Mouse (Mus musculus): ENCODE results near the gene Scd4. TPM values are rescaled to one million over a fixed set of nuclear protein-coding genes. Genes with fewer than 3 reads are reported as not detected.

Gene Scd4
- polyA plus RNA-seq, 1 experiment from 2014 or later, result 0.11 TPM

GRCm38 (mm10) chr19:44376511-44376951, 43.6 kb downstream of the Scd4 start:
- no peak for ATAC-seq (ENCODE audit: low FRiP score, low TSS enrichment)
- no peaks in the 10 kb centered on the region for H3K27me3 ChIP-seq (ENCODE audit: control insufficient read depth, insufficient read depth, low read length)

GRCm38 (mm10) chr19:44377629-44378375, 44.9 kb downstream of the Scd4 start:
- Histone ChIP-seq H3K9ac (ENCODE audit: low read depth, low read length) (no peak overlapping the region), H3K4me2 (replicated peaks; ENCODE audit: low read depth, low read length) (no peak overlapping the region), H3K36me3 (ENCODE audit: control insufficient read depth, insufficient read depth, low read length) (no peaks in the 10 kb centered on the region), H3K27ac (ENCODE audit: low read depth, low read length) (no peak overlapping the region), H3K4me3 (ENCODE audit: low read length) (no peak overlapping the region), H3K27me3 (ENCODE audit: control insufficient read depth, insufficient read depth, low read length) (no peaks in the 10 kb centered on the region), H3K4me1 (ENCODE audit: control insufficient read depth, insufficient read depth, low read length) (no peaks in the 10 kb centered on the region; the same call in 1 of the 2 replicates), H3K9me3 (ENCODE audit: control insufficient read depth, low read length) (no peaks in the 10 kb centered on the region)
- WGBS, result 51% methylated on average over 5 of the region's 5 CpGs
- peak; percentile 77 for ATAC-seq (ENCODE audit: low FRiP score, low TSS enrichment)

More at GRCm38 (mm10) chr19:44376511-44376951, 43.6 kb downstream of the Scd4 start:
- Histone ChIP-seq H3K36me3 (ENCODE audit: control insufficient read depth, insufficient read depth, low read length) (no peaks in the 10 kb centered on the region), H3K4me2 (replicated peaks; ENCODE audit: low read depth, low read length) (no peak overlapping the region), H3K4me1 (ENCODE audit: control insufficient read depth, insufficient read depth, low read length) (no peaks in the 10 kb centered on the region; the same call in 1 of the 2 replicates), H3K9ac (ENCODE audit: low read depth, low read length) (no peak overlapping the region), H3K4me3 (ENCODE audit: low read length) (no peak overlapping the region), H3K27ac (ENCODE audit: low read depth, low read length) (no peak overlapping the region), H3K9me3 (ENCODE audit: control insufficient read depth, low read length) (no peaks in the 10 kb centered on the region)
- WGBS, result 44% methylated on average over 3 of the region's 3 CpGs

- Histone ChIP-seq H3K4me2 (replicated peaks; ENCODE audit: low read depth, low read length) (no peak overlapping the region), H3K36me3 (ENCODE audit: control insufficient read depth, insufficient read depth, low read length) (no peaks in the 10 kb centered on the region), H3K27ac (ENCODE audit: low read depth, low read length) (no peak overlapping the region), H3K9me3 (ENCODE audit: control insufficient read depth, low read length) (no peaks in the 10 kb centered on the region), H3K4me3 (ENCODE audit: low read length) (no peak overlapping the region), H3K4me1 (ENCODE audit: control insufficient read depth, insufficient read depth, low read length) (no peaks in the 10 kb centered on the region; the same call in 1 of the 2 replicates), H3K27me3 (ENCODE audit: control insufficient read depth, insufficient read depth, low read length) (no peaks in the 10 kb centered on the region), H3K9ac (ENCODE audit: low read depth, low read length) (no peak overlapping the region)
- ATAC-seq (ENCODE audit: low FRiP score, low TSS enrichment), result no peak
Observed at GRCm38 (mm10) chr19:44379090-44379489, 46.2 kb downstream of the Scd4 start.

- Histone ChIP-seq H3K27ac (ENCODE audit: low read depth, low read length) (no peak overlapping the region), H3K4me3 (ENCODE audit: low read length) (no peak overlapping the region), H3K4me1 (ENCODE audit: control insufficient read depth, insufficient read depth, low read length) (no peaks in the 10 kb centered on the region; the same call in 1 of the 2 replicates), H3K9me3 (ENCODE audit: control insufficient read depth, low read length) (no peaks in the 10 kb centered on the region), H3K36me3 (ENCODE audit: control insufficient read depth, insufficient read depth, low read length) (no peaks in the 10 kb centered on the region), H3K4me2 (replicated peaks; ENCODE audit: low read depth, low read length) (no peak overlapping the region), H3K27me3 (ENCODE audit: control insufficient read depth, insufficient read depth, low read length) (no peaks in the 10 kb centered on the region), H3K9ac (ENCODE audit: low read depth, low read length) (no peak overlapping the region)
- 91% methylated on average over 4 of the region's 4 CpGs for WGBS
- ATAC-seq (ENCODE audit: low FRiP score, low TSS enrichment), result no peak
Observed at GRCm38 (mm10) chr19:44380065-44380464, 47.2 kb downstream of the Scd4 start.

GRCm38 (mm10) chr19:44382682-44383321, 49.9 kb downstream of the Scd4 start:
- H3K9ac ChIP-seq (ENCODE audit: low read depth, low read length), result no peak overlapping the region
- no peak overlapping the region for H3K4me3 ChIP-seq (ENCODE audit: low read length)
- no peaks in the 10 kb centered on the region for H3K9me3 ChIP-seq (ENCODE audit: control insufficient read depth, low read length)
- no peak for ATAC-seq (ENCODE audit: low FRiP score, low TSS enrichment)
- 77% methylated on average over 12 of the region's 12 CpGs for WGBS
- no peaks in the 10 kb centered on the region for H3K36me3 ChIP-seq (ENCODE audit: control insufficient read depth, insufficient read depth, low read length)
- no peaks in the 10 kb centered on the region for H3K27me3 ChIP-seq (ENCODE audit: control insufficient read depth, insufficient read depth, low read length)
- no peak overlapping the region for H3K27ac ChIP-seq (ENCODE audit: low read depth, low read length)
- peaks cover 2% of the 10 kb centered on the region; the same call in 1 of the 2 replicates for H3K4me1 ChIP-seq (ENCODE audit: control insufficient read depth, insufficient read depth, low read length)
- no peak overlapping the region for H3K4me2 ChIP-seq (replicated peaks; ENCODE audit: low read depth, low read length)

GRCm38 (mm10) chr19:44385887-44386498, 53.1 kb downstream of the Scd4 start:
- Histone ChIP-seq H3K4me3 (ENCODE audit: low read length) (no peak overlapping the region), H3K27me3 (ENCODE audit: control insufficient read depth, insufficient read depth, low read length) (no peaks in the 10 kb centered on the region), H3K4me1 (ENCODE audit: control insufficient read depth, insufficient read depth, low read length) (peaks cover 9% of the 10 kb centered on the region; the same call in 1 of the 2 replicates), H3K36me3 (ENCODE audit: control insufficient read depth, insufficient read depth, low read length) (no peaks in the 10 kb centered on the region), H3K4me2 (replicated peaks; ENCODE audit: low read depth, low read length) (no peak overlapping the region), H3K9me3 (ENCODE audit: control insufficient read depth, low read length) (no peaks in the 10 kb centered on the region), H3K27ac (ENCODE audit: low read depth, low read length) (no peak overlapping the region), H3K9ac (ENCODE audit: low read depth, low read length) (no peak overlapping the region)
- WGBS, result 84% methylated on average over 6 of the region's 6 CpGs
- no peak for ATAC-seq (ENCODE audit: low FRiP score, low TSS enrichment)

GRCm38 (mm10) chr19:44387089-44387671, 54.3 kb downstream of the Scd4 start:
- H3K4me1 ChIP-seq (ENCODE audit: control insufficient read depth, insufficient read depth, low read length), result peaks cover 9% of the 10 kb centered on the region; the same call in 1 of the 2 replicates
- H3K9me3 ChIP-seq (ENCODE audit: control insufficient read depth, low read length), result no peaks in the 10 kb centered on the region
- no peaks in the 10 kb centered on the region for H3K27me3 ChIP-seq (ENCODE audit: control insufficient read depth, insufficient read depth, low read length)
- WGBS, result 87% methylated on average over 4 of the region's 4 CpGs
- no peak overlapping the region for H3K4me3 ChIP-seq (ENCODE audit: low read length)
- H3K9ac ChIP-seq (ENCODE audit: low read depth, low read length), result no peak overlapping the region
- ATAC-seq (ENCODE audit: low FRiP score, low TSS enrichment), result no peak
- no peak overlapping the region for H3K27ac ChIP-seq (ENCODE audit: low read depth, low read length)
- H3K36me3 ChIP-seq (ENCODE audit: control insufficient read depth, insufficient read depth, low read length), result no peaks in the 10 kb centered on the region
- no peak overlapping the region for H3K4me2 ChIP-seq (replicated peaks; ENCODE audit: low read depth, low read length)

- H3K9ac ChIP-seq (ENCODE audit: low read depth, low read length), result peak overlapping the region; percentile 66
- peak overlapping the region; percentile 83 for H3K27ac ChIP-seq (ENCODE audit: low read depth, low read length)
- no peaks in the 10 kb centered on the region for H3K27me3 ChIP-seq (ENCODE audit: control insufficient read depth, insufficient read depth, low read length)
- H3K9me3 ChIP-seq (ENCODE audit: control insufficient read depth, low read length), result no peaks in the 10 kb centered on the region
- H3K4me2 ChIP-seq (replicated peaks; ENCODE audit: low read depth, low read length), result peak overlapping the region; percentile 78
- H3K4me1 ChIP-seq (ENCODE audit: control insufficient read depth, insufficient read depth, low read length), result peaks cover 9% of the 10 kb centered on the region; the same call in 1 of the 2 replicates
- H3K36me3 ChIP-seq (ENCODE audit: control insufficient read depth, insufficient read depth, low read length), result no peaks in the 10 kb centered on the region
- ATAC-seq (ENCODE audit: low FRiP score, low TSS enrichment), result no peak
- 28% methylated on average over 19 of the region's 19 CpGs for WGBS
- peak overlapping the region; percentile 44 for H3K4me3 ChIP-seq (ENCODE audit: low read length)
Observed at GRCm38 (mm10) chr19:44387746-44388474, 55.0 kb downstream of the Scd4 start.

Measured in kidney, embryonic 14.5 days (tissue).